Mouse (Mus musculus) retina, adult 2 months (tissue): ENCODE results near the gene Rasa2.

Experiments used
- DNase-seq: peaks from one replicate; pipeline ENCODE4 v3.0.0-alpha.2; 2012; ENCODE audit warnings: low read depth, low spot score

Rasa2 gene

DNA sequence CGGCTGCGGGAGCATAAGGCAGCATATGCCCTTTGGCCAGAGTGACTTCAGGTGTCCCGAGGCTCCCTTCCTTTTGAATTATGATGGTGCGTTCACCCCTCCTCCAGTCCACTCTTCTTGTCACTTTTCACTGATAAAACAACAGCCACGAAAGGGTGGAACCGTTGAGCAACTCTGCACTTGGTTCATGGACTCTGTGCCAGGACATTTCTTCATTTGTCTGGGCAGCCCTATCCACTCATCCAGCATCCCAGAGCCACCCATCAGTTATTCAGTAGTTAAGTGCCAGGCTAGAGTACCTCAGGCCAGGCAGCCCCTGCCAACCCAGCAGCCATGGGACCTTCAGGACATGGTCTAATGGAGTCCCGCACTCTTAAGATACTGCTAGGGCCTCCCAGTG, 7.1 kb upstream of the Rasa2 start:
- no peak for DNase-seq

- no peak for DNase-seq
Observed at GRCm38 (mm10) chr9:96637157-96637548, 5.7 kb upstream of the Rasa2 start.

DNA sequence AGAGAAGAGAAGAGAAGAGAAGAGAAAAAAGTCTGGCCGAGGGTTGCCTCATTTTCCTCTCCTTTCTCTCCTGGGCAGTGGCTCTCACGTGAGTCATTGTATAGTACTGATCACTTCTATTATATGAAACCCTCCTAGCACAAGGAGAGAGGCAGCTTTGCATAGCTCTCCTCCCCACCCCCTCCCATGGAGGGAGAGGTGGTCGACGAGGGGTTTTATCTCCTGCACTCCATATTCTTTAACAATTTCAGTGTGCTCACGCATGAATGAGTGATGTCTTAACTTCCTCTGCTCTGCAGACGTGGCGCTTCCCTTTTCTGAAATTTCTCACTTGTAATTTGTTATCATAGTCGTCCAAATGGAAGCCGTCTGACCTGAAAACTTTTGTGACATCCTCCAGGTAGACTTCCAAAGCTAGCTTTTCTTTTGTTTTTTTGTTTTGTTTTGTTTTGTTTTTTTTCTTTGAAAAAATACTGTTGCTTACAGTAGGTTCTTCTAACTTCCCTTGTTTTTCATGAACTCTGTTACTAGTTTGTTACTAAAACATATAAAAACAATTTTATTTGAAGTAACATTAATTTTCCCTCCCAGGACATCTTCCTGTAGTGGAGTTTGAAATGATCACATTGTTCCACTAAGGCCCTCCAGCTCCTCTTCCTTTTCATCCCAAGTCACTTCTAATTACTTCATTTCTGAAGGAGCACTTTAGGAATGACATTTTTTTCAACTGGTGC, 5.2 kb upstream of the Rasa2 start:
- no peak for DNase-seq

- DNase-seq, result no peak
Observed at GRCm38 (mm10) chr9:96635899-96636298, 4.5 kb upstream of the Rasa2 start.

GRCm38 (mm10) chr9:96635176-96635575, 3.8 kb upstream of the Rasa2 start:
- no peak for DNase-seq

DNA sequence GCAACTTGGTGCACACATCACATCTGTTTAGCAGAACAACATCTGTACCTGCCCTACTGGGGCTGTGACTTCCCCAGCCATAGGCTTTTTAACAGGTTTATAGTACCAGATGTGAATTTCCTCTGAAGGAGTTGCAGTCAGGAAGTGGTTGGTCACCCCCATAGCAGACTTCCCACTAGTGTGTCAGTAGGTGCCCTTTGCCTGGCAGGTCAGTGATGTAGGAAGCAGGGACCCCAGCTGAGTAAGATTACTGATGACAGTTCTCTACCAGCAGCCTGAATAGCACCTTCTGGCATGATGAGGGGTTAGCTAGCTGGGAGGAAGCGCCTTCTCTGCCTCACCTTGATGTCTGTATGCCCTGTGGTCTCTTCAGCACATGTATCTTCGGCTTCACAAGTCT, 2.4 kb upstream of the Rasa2 start:
- no peak for DNase-seq

- no peak for DNase-seq
Observed at GRCm38 (mm10) chr9:96632756-96633155, 1.3 kb upstream of the Rasa2 start.

DNA sequence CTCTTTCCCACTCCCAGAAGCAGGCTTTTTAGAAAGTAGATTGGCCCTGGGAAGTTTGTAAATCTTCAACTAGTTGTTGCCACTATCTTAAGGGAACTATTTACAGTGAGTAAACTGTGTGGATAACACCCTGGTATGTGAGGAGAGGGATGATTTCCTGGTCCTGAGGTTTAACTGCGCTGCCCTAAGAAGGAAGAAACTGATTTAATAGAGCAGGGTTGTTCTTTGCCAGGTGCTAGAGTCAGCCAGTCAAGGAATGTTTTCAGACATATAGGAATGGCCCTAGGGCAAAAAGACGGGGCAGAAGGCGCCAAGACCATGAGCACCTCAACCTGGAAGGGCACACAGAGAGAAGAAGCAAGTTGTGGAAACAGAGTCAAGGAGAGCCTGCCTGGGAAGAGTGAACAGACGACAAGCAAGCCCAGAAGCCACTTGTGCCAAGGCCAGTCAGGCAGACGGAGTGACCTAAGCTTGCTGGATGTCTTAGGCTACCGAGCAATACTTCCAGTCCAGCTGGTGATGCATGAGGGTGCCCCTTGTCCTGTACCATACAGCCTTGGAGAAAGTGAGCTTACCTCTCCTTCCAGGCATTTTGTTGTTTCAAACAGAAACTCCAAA, 765 bp upstream of the Rasa2 start:
- no peak for DNase-seq

DNA sequence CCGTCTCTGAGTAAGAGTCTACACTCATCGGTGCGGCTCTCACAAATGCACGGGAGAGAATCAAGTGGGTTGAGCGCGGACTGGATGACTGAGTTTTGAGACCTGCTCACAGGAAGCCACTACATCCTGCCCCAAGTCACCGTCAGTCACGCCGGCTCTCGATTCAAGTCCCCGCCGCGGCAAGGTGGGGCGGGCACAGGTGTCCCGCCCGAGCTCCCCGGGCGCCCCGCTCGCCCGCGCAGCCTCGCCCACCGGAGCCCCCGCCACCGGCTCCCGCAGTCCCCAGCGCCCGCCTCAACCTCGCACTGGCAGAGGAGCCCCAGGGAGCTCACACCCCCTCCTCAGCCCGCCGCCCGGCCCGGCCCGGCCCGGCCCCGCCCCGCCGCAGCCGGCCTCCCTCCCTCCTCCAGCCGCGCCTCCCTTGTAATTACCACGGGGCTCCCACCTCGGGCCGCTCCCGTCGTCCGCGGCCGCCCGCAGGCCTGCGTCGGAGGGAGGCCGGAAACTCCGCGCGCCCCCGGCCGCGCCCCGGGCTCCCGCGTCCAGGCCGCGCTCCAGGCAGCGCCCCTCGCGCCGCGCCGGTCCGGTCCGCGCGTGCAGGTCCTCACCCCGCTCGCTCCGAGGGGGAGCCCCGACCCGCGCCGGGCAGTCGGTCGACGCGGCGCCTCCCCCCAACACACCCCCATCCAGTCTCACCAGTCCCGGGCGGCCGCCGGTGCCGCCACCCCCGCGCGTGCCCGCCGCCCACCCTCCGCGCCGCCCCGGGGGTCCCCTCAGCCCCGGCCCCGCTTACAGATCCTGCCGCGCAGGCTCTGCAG, 637 bp downstream of the Rasa2 start:
- DNase-seq, result no peak

DNA sequence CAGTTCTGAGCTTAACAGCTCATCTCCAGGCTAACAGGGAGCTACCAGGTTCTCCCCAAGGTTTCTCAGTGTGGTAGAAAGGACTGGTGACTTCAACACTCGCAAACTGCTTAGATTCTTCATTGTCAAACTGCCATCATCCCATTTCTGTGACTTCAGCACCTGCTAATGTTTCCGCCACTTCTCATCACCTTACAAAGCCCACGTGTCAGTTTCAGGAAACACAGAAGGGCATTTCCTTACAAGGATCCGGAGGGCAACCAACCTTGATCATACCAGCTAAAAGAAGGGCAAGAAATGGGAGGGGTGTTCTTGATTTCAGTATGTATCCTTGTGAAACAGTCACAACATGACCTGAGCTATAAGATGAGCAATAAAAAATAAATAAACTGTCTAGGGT, 2.3 kb downstream of the Rasa2 start:
- no peak for DNase-seq

- DNase-seq, result peak; percentile 46
Observed at GRCm38 (mm10) chr9:96627557-96628085, 3.8 kb downstream of the Rasa2 start.

DNA sequence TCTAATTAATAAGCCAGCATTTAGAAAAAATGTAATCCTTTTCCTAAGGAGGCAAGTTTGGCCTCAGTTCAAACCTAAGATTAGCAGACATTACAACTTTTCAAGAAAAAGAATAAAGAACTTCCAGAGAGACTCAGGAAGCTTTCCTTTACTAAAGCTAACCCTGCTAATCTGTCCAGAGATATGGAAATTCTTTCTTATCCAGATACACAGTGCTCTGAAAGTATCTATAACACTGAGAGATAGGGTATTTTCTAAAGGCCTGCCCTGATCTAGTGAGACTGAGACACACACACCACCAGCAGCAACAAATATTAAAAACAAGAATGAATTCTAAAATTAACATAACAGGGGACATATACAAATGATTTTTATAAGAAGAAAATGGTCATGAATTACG, 4.4 kb downstream of the Rasa2 start:
- DNase-seq, result no peak

GRCm38 (mm10) chr9:96618448-96619176, 12.8 kb downstream of the Rasa2 start:
- DNase-seq, result no peak

DNA sequence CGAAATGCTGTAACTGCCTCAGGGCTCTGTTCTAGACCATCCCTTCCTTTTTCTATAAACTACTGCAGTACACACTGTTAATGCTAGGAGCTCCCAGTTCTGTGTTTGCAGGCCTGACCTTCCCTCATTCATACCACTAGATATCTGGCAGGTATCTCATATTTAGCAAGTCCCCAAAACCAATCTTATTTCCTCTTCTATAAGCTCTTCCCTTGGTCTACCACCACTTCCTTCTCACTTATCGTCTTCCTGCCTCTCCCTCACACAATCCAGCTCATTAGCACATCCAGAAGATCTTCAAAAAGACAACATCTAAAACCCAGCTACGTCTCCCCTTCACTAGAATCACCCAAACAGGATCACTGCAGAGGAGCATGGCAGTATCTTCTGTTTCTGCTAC, 19.1 kb downstream of the Rasa2 start:
- no peak for DNase-seq

DNA sequence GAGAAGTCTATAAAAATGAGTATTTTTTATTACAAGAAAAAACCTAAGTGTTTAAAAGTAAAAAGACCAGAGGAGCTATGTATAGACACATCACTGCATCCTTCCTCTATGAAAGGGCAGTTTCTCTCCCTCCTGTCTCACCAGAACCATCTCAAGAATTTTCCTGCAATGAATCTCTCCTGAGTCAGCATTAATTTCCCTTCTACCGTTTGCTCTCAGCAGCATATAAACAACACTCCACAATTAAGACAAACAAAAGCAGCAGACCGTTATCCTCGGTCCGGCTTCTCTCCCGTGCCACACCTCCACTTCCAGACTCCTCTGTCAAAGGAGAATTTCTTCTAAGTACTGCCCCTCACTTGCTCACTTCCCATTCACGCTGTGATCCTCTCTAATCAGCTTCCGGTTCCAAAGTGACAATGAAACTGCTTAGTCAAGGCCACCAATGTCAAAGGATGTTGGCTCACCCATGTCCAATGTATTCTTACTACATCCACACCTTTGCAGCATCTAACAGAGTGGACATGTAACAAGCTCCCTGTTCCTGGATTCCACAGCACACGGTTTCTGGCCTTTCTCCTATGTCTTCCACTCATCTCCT, 19.6 kb downstream of the Rasa2 start:
- no peak for DNase-seq

DNA sequence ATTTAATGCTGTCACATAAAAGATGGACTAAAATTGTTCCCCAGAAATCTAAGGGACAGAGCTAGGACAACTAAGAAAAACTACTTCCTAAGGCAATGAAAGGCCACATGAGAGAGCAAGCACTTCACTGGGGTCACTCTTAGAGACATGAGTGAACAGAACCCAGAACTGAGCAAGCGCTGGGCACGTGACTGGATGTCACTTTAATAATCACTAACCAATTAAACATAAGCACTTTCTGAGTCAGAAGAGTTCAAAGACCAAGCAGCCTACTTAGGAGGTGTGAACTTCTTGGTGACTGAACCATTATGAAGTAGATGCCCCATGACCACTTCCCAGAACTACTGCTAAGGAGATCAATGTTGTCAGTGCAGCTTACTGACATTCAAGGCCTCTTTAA, 20.6 kb downstream of the Rasa2 start:
- no peak for DNase-seq

- DNase-seq, result no peak
Observed at GRCm38 (mm10) chr9:96603416-96603815, 28.0 kb downstream of the Rasa2 start.

GRCm38 (mm10) chr9:96597899-96598298, 33.5 kb downstream of the Rasa2 start:
- DNase-seq, result no peak

DNA sequence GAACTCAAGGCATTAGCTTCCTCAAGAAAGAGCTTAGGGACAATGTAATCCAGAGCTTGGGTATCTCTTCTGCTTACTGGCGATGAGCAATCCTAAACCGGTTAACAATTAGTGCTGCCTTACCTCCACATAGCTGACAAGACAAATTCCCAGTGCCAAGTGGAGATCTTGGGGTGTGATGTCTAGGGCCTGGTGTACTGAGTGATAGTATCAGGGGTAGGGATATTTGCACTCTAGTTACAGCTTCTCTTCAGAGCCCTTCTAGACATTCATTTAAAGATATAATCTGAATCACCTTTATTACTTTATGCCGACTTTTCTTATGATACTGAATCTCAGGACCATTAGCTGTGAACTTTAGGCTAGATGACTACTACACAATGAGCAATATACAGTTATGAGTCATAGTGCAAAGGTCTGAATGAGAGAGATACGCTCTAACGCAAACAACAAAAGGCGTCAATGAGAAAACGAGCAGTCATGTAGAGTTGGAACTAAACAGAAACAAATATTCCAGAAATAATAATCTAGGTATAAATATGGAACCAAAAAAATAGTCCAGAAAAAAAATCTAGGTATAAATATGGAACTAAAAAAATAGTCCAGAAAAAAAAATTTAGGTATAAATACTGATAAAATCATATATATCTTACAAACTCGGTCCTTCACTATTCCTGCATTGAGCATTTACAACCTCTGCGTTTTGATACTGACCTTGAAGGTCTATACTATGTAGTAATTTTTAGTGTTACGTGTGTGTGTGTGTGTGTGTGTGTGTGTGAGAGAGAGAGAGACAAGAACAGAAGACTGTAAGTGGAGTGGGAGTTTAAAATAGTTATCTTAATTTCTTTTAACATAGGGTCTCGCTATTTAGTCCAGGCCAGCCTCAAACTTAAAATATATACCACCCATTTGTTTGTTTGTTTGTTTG, 38.5 kb downstream of the Rasa2 start:
- no peak for DNase-seq

GRCm38 (mm10) chr9:96589346-96589745, 42.1 kb downstream of the Rasa2 start:
- DNase-seq, result no peak
